Mouse (Mus musculus) retina, adult 2 months (tissue): ENCODE data around the gene Slc12a8.

ENCODE experiments used
- DNase-seq: peaks from one replicate; pipeline ENCODE4 v3.0.0-alpha.2; 2012; ENCODE audit warnings: low read depth, low spot score

Gene Slc12a8

GRCm38 (mm10) chr16:33697576-33698276 is 180.6 kb downstream of the Slc12a8 start:
- no peak for DNase-seq

GRCm38 (mm10) chr16:33698277-33698790 is 181.2 kb downstream of the Slc12a8 start:
- no peak for DNase-seq

GRCm38 (mm10) chr16:33700584-33700983 is 183.5 kb downstream of the Slc12a8 start:
- DNase-seq = no peak

- no peak for DNase-seq
These were observed 184.7 kb downstream of the Slc12a8 start for GRCm38 (mm10) chr16:33701872-33702271.

GRCm38 (mm10) chr16:33704289-33704688 is 187.2 kb downstream of the Slc12a8 start:
- no peak for DNase-seq

- DNase-seq = no peak
These were observed 188.1 kb downstream of the Slc12a8 start for GRCm38 (mm10) chr16:33705258-33705657.

- DNase-seq = no peak
These were observed 189.2 kb downstream of the Slc12a8 start for GRCm38 (mm10) chr16:33706111-33706890.

- no peak for DNase-seq
These were observed 190.9 kb downstream of the Slc12a8 start for GRCm38 (mm10) chr16:33708031-33708430.

GRCm38 (mm10) chr16:33708585-33709397 is 191.7 kb downstream of the Slc12a8 start:
- DNase-seq = no peak
